Mouse (Mus musculus): ENCODE results near the gene Cd3eap. TPM values are rescaled to one million over a fixed set of nuclear protein-coding genes. Genes with fewer than 3 reads are reported as not detected.

The Cd3eap gene
- polyA plus RNA-seq, 2 experiments: 6.7 to 7.8 TPM

DNA sequence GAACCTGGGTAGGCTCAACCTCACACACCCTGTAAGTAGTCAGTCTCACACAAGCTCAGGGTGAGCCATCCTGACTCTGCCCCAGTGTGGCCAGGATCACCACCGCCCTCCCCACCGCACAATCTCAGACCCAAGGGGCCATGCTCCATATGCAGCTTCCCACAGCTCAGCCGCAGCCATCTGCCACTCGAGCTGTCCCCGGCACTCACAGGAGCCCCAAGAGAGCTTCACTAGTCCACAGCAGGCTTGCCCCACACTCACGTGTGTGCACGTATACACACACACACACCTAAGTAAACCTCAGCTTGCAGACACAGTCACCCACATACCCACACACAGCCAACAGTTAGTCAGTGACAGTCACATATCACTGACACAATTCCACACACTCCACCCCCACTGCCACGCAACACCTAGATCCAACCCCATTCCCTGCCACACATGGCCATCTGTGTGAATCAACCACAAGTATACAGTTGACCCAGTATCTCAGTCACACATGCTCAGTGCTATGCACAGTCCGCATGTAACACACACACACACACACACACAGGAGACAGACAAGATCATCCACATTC, 43.3 kb upstream of the Cd3eap start:
- Histone ChIP-seq H3K4me3 (ENCODE audit: insufficient read depth in 1 of 2, low read depth in 2 of 2, low read length in 2 of 2) (no peak overlapping the region), H3K9ac (replicated peaks) (no peak overlapping the region), H3K4me1 (replicated peaks; ENCODE audit: control insufficient read depth in 2 of 2, insufficient read depth in 2 of 2, low read length in 1 of 2) (peaks cover 0 to 2% of the 10 kb centered on the region in 2 experiments; a peak in 1 of 4 replicates), H3K27ac (no peak overlapping the region), H3K27me3 (ENCODE audit: control insufficient read depth, insufficient read depth, low read length) (peaks cover 34% of the 10 kb centered on the region), H3K4me2 (ENCODE audit: low read depth) (no peak overlapping the region), H3K9me3 (ENCODE audit: control insufficient read depth, low read length) (peaks cover 2% of the 10 kb centered on the region), H3K36me3 (replicated peaks; ENCODE audit: control insufficient read depth, insufficient read depth, low read depth) (no peaks in the 10 kb centered on the region)
- 71% methylated on average over 9 of the region's 9 CpGs for WGBS (ENCODE audit: insufficient replicate concordance)
- ATAC-seq (ENCODE audit: insufficient read depth) (no peak), DNase-seq (ENCODE audit: low read depth in 3 of 3, low spot score in 3 of 3) (no peak)
- no peak for TF ChIP-seq EP300 (IDR thresholded peaks at IDR 0.05; ENCODE audit: low read depth)
- TF ChIP-seq CTCF (IDR thresholded peaks at IDR 0.05; ENCODE audit: low read depth): no peak

DNA sequence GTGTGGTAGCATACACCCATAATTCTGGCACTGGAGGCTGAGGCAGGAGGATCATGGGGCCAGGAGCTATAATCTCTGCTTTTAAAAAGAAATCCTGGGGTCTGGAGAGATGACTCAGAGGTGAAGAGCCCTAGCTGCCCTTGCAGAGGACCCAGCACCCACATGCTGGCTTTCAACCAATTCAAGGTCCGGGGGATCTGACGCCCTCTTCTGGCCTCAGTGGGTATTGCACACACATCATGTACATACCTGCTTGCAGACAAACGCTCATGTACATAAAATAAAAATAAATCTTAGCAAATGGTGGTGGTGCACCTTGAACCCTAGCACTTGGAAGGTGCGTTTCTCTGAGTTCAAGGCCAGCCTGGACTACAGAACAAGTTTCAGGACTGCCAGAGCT, 41.7 kb upstream of the Cd3eap start:
- H3K4me1 ChIP-seq (replicated peaks; ENCODE audit: control insufficient read depth in 2 of 2, insufficient read depth in 2 of 2, low read length in 1 of 2): peaks cover 0 to 2% of the 10 kb centered on the region in 2 experiments; a peak in 1 of 4 replicates
- H3K36me3 ChIP-seq (replicated peaks; ENCODE audit: control insufficient read depth, insufficient read depth, low read depth): no peaks in the 10 kb centered on the region
- no peak overlapping the region for H3K4me2 ChIP-seq (ENCODE audit: low read depth)
- no peak overlapping the region for H3K4me3 ChIP-seq (ENCODE audit: insufficient read depth in 1 of 2, low read depth in 2 of 2, low read length in 2 of 2)
- ATAC-seq (ENCODE audit: insufficient read depth) (no peak), DNase-seq (ENCODE audit: low read depth in 3 of 3, low spot score in 3 of 3) (no peak)
- no peak overlapping the region for H3K9ac ChIP-seq (replicated peaks)
- H3K27me3 ChIP-seq (ENCODE audit: control insufficient read depth, insufficient read depth, low read length): peaks cover 34% of the 10 kb centered on the region
- WGBS (ENCODE audit: insufficient replicate concordance): 57% methylated on average over 4 of the region's 4 CpGs
- H3K9me3 ChIP-seq (ENCODE audit: control insufficient read depth, low read length): peaks cover 2% of the 10 kb centered on the region
- H3K27ac ChIP-seq: no peak overlapping the region
- no peak for TF ChIP-seq EP300 (IDR thresholded peaks at IDR 0.05; ENCODE audit: low read depth)
- TF ChIP-seq CTCF (IDR thresholded peaks at IDR 0.05; ENCODE audit: low read depth): peak; percentile 50

DNA sequence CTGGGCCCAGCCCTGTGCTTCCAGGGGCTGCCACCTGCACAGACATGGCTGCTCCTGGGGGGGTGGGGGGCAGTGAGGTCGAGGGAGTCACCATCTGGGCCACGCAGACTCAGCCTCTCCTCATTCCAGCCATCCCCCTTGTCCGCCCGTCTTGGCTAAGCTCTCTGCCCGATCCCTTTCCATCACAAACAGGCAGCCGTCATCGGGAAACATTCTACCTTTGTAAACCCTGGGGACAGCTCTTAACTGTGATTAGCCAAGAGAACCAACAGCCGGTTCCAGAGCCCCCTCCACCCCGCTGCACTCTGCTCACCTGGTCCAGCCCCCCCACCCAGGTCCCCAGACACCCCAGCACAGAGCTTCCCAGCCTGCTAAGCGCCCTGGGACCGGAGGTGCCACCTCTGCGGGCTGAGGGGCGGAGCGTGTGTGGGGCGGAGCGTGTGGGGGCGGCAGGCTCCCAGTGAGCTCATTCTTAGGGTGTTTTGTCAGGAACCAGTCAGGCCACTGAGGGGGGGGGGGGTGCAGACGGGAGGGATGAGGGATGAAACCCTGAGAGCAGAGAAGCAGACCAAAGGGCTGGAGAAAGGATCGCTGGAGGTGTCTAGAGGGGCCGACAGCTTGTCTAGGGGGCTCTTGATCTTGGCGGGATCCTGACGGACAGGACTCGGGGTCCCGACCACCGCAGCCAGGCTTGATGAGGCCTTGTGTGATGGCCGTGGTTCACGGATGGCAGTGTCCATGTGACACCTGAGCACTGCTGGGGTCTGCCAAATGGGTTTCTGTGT, 40.4 kb upstream of the Cd3eap start:
- Histone ChIP-seq H3K9ac (replicated peaks) (no peak overlapping the region), H3K4me1 (replicated peaks; ENCODE audit: control insufficient read depth in 2 of 2, insufficient read depth in 2 of 2, low read length in 1 of 2) (peaks cover 0 to 2% of the 10 kb centered on the region in 2 experiments; a peak in 1 of 4 replicates), H3K27me3 (ENCODE audit: control insufficient read depth, insufficient read depth, low read length) (peaks cover 28% of the 10 kb centered on the region), H3K36me3 (replicated peaks; ENCODE audit: control insufficient read depth, insufficient read depth, low read depth) (no peaks in the 10 kb centered on the region; the same call in 1 of the 2 replicates), H3K27ac (no peak overlapping the region), H3K4me2 (ENCODE audit: low read depth) (peak overlapping the region; percentile 51), H3K9me3 (ENCODE audit: control insufficient read depth, low read length) (peaks cover 2% of the 10 kb centered on the region), H3K4me3 (ENCODE audit: insufficient read depth in 1 of 2, low read depth in 2 of 2, low read length in 2 of 2) (peak overlapping the region in 1 of 2 experiments; percentile 10; a peak in 1 of 4 replicates)
- DNase-seq (ENCODE audit: low read depth in 3 of 3, low spot score in 3 of 3) (no peak), ATAC-seq (ENCODE audit: insufficient read depth) (no peak)
- TF ChIP-seq EP300 (IDR thresholded peaks at IDR 0.05; ENCODE audit: low read depth) (no peak), CTCF (IDR thresholded peaks at IDR 0.05; ENCODE audit: low read depth) (no peak)
- WGBS (ENCODE audit: insufficient replicate concordance): 7% methylated on average over 27 of the region's 27 CpGs

DNA sequence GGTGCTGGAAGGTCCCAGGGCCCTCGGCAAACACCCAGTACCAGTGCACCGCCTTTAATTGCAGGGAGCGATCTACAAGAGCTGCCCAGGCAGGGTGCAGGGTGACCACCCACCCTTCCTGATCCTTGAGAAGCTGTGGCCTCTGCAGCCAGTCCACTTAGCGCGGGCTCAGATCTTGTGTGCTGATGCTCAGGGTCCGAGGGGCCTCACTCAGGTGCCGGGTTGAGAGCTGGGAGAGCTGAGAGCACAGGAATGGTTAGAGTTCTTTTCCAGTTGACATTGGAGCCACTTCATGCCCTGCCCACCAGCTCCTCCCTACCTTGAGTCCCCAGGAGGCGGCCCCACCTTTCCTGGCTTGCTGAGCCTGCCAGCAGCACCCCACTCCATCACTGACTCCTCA, 35.2 kb upstream of the Cd3eap start:
- peaks cover 9% of the 10 kb centered on the region; the same call in 1 of the 2 replicates for H3K36me3 ChIP-seq (replicated peaks; ENCODE audit: control insufficient read depth, insufficient read depth, low read depth)

DNA sequence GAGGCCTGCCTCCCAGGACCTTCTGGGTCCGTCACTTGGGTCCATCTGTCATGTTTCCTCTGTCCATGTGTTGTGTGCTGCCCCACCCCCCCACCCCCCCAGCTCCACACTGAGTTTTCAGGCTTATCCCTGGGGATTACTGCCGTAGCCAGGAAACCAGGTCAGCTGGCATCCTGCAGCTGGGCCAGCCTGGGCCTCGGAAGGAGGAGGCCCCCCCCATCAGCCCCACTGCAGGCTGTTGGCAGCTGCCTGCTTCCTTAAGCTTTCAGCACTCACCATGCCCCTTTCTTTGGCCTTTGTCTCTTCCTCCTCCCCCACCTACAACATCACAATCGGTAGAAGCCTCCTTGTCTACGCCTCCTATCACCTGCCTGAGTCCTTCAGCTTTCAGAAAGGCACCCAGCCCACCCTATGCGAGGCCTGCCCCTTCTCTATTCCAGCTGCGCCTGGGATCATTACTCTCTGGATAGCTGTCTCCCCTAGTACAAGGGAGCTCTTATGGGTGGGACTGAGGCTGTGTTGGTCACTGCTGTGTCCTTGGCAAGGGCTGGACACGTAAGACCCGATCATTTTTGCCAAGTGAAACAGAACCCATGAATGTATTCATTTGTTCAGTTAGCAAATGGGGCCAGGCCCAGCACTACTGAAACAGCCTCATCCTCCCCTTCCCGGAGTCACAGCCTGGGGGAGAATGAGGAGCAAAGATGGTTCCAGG, 29.6 kb upstream of the Cd3eap start:
- no peak overlapping the region for H3K4me2 ChIP-seq (ENCODE audit: low read depth)
- ATAC-seq (ENCODE audit: insufficient read depth) (no peak), DNase-seq (ENCODE audit: low read depth in 3 of 3, low spot score in 3 of 3) (no peak)
- H3K27ac ChIP-seq: no peak overlapping the region
- no peak overlapping the region for H3K4me3 ChIP-seq (ENCODE audit: insufficient read depth in 1 of 2, low read depth in 2 of 2, low read length in 2 of 2)
- H3K9me3 ChIP-seq (ENCODE audit: control insufficient read depth, low read length): no peaks in the 10 kb centered on the region
- no peaks in the 10 kb centered on the region for H3K27me3 ChIP-seq (ENCODE audit: control insufficient read depth, insufficient read depth, low read length)
- peaks cover 20% of the 10 kb centered on the region for H3K36me3 ChIP-seq (replicated peaks; ENCODE audit: control insufficient read depth, insufficient read depth, low read depth)
- no peak overlapping the region for H3K9ac ChIP-seq (replicated peaks)
- TF ChIP-seq EP300 (IDR thresholded peaks at IDR 0.05; ENCODE audit: low read depth): no peak
- TF ChIP-seq CTCF (IDR thresholded peaks at IDR 0.05; ENCODE audit: low read depth): no peak
- H3K4me1 ChIP-seq (replicated peaks; ENCODE audit: control insufficient read depth in 2 of 2, insufficient read depth in 2 of 2, low read length in 1 of 2): no peaks in the 10 kb centered on the region
- WGBS (ENCODE audit: insufficient replicate concordance): 73% methylated on average over 10 of the region's 10 CpGs

More for the DNA sequence above, 35.2 kb upstream of the Cd3eap start:
- Histone ChIP-seq H3K4me2 (ENCODE audit: low read depth) (no peak overlapping the region), H3K9me3 (ENCODE audit: control insufficient read depth, low read length) (no peaks in the 10 kb centered on the region), H3K4me1 (replicated peaks; ENCODE audit: control insufficient read depth in 2 of 2, insufficient read depth in 2 of 2, low read length in 1 of 2) (no peaks in the 10 kb centered on the region), H3K9ac (replicated peaks) (no peak overlapping the region), H3K27me3 (ENCODE audit: control insufficient read depth, insufficient read depth, low read length) (no peaks in the 10 kb centered on the region), H3K4me3 (ENCODE audit: insufficient read depth in 1 of 2, low read depth in 2 of 2, low read length in 2 of 2) (no peak overlapping the region), H3K27ac (no peak overlapping the region)
- DNase-seq (ENCODE audit: low read depth in 3 of 3, low spot score in 3 of 3) (no peak), ATAC-seq (ENCODE audit: insufficient read depth) (no peak)
- TF ChIP-seq CTCF (IDR thresholded peaks at IDR 0.05; ENCODE audit: low read depth): no peak
- no peak for TF ChIP-seq EP300 (IDR thresholded peaks at IDR 0.05; ENCODE audit: low read depth)
- WGBS (ENCODE audit: insufficient replicate concordance): 71% methylated on average over 8 of the region's 8 CpGs

Measured in liver, embryonic 14.5 days (tissue).